8 mouse cellular contexts compared by ENCODE assay signal in genomic region chr7:25711165-25711564, GRCm38 (mm10). TPM values are rescaled to one million over a fixed set of nuclear protein-coding genes. Genes with fewer than 3 reads are reported as not detected.
DNase-seq lines count a peak whose midpoint lies in the region; ATAC-seq lines count a peak whose summit lies in the region.

No protein-coding gene starts in this region.

- H3K36me3 ChIP-seq in heart, embryonic 14.5 days (ENCODE audit: control insufficient read depth, insufficient read depth, low read length): peaks cover 41% of the 10 kb centered on the region
- H3K36me3 ChIP-seq in neural tube, embryonic 13.5 days: peaks cover 43% of the 10 kb centered on the region
- peaks cover 41% of the 10 kb centered on the region for H3K36me3 ChIP-seq in neural tube, embryonic 15.5 days
- peaks cover 44% of the 10 kb centered on the region for H3K36me3 ChIP-seq in hindbrain, embryonic 13.5 days
- peaks cover 13% of the 10 kb centered on the region for H3K36me3 ChIP-seq in splenic B cell, adult 2 months (ENCODE audit: control insufficient read depth, insufficient read depth, low read length, poor library complexity, severe bottlenecking)
- H3K36me3 ChIP-seq in forebrain, embryonic 11.5 days (ENCODE audit: control insufficient read depth, insufficient read depth, low read length): peaks cover 7% of the 10 kb centered on the region

- H3K9me3 ChIP-seq in heart, embryonic 14.5 days (ENCODE audit: control insufficient read depth, low read length): no peaks in the 10 kb centered on the region
- no peaks in the 10 kb centered on the region for H3K9me3 ChIP-seq in neural tube, embryonic 13.5 days
- no peaks in the 10 kb centered on the region for H3K9me3 ChIP-seq in neural tube, embryonic 15.5 days (replicated peaks)
- H3K9me3 ChIP-seq in hindbrain, embryonic 13.5 days: no peaks in the 10 kb centered on the region
- no peaks in the 10 kb centered on the region for H3K9me3 ChIP-seq in forebrain, embryonic 11.5 days (ENCODE audit: control insufficient read depth, low read length)

- no peak overlapping the region for H3K4me3 ChIP-seq in heart, embryonic 14.5 days (ENCODE audit: control insufficient read depth in 1 of 2, insufficient read depth in 1 of 2, low read depth in 1 of 2, low read length in 2 of 2)
- no peak overlapping the region for H3K4me3 ChIP-seq in neural tube, embryonic 13.5 days
- H3K4me3 ChIP-seq in neural tube, embryonic 15.5 days (replicated peaks): no peak overlapping the region
- H3K4me3 ChIP-seq in hindbrain, embryonic 13.5 days: no peak overlapping the region
- H3K4me3 ChIP-seq in forebrain, embryonic 11.5 days (ENCODE audit: low read depth, low read length): no peak overlapping the region

- H3K27ac ChIP-seq in heart, embryonic 14.5 days (replicated peaks in 1 of 2; ENCODE audit: control insufficient read depth in 1 of 2, insufficient read depth in 1 of 2, low read depth in 2 of 2, low read length in 2 of 2): peak overlapping the region; percentile 19 to 76
- 0 out of 2 replicates have a peak overlapping the region, but pooled peaks have one; percentile 14 for H3K27ac ChIP-seq in neural tube, embryonic 13.5 days (replicated peaks)
- no peak overlapping the region for H3K27ac ChIP-seq in neural tube, embryonic 15.5 days (replicated peaks)
- H3K27ac ChIP-seq in hindbrain, embryonic 13.5 days: peak overlapping the region; percentile 30; the same call in 1 of the 2 replicates
- no peak overlapping the region for H3K27ac ChIP-seq in forebrain, embryonic 11.5 days (ENCODE audit: low read depth, low read length)

- ATAC-seq in heart, embryonic 14.5 days (ENCODE audit: insufficient number of reproducible peaks, insufficient read depth, low FRiP score, low read depth): no peak
- no peak for ATAC-seq in neural tube, embryonic 13.5 days (ENCODE audit: low read depth)
- no peak for ATAC-seq in neural tube, embryonic 15.5 days (ENCODE audit: low FRiP score)
- ATAC-seq in hindbrain, embryonic 13.5 days (ENCODE audit: low FRiP score): 0 out of 2 replicates have a peak, but pooled peaks have one; percentile 22
- no peak for ATAC-seq in forebrain, embryonic 11.5 days (replicated peaks; ENCODE audit: low FRiP score)

- no peaks in the 10 kb centered on the region for H3K27me3 ChIP-seq in heart, embryonic 14.5 days (ENCODE audit: control insufficient read depth, insufficient read depth, low read length)
- H3K27me3 ChIP-seq in neural tube, embryonic 13.5 days: no peaks in the 10 kb centered on the region
- no peaks in the 10 kb centered on the region for H3K27me3 ChIP-seq in neural tube, embryonic 15.5 days (replicated peaks)
- peaks cover 2% of the 10 kb centered on the region; the same call in 1 of the 2 replicates for H3K27me3 ChIP-seq in hindbrain, embryonic 13.5 days
- no peaks in the 10 kb centered on the region for H3K27me3 ChIP-seq in splenic B cell, adult 2 months (ENCODE audit: control insufficient read depth, insufficient read depth, low read length, poor library complexity, severe bottlenecking)
- H3K27me3 ChIP-seq in forebrain, embryonic 11.5 days (ENCODE audit: control insufficient read depth, insufficient read depth, low read length): no peaks in the 10 kb centered on the region

- no peak for DNase-seq in heart, postnatal 25 days (ENCODE audit: low spot score)
- DNase-seq in splenic B cell, adult 2 months (ENCODE audit: low read depth, low spot score): peak; percentile 42
- no peak for DNase-seq in Muller cell, postnatal 12 days (ENCODE audit: inconsistent ontology term)
- no peak for DNase-seq in forebrain, embryonic 11.5 days (ENCODE audit: low spot score)

- 46% methylated on average over 5 of the region's 5 CpGs for WGBS in heart, embryonic 14.5 days
- WGBS in neural tube, embryonic 13.5 days: 65% methylated on average over 5 of the region's 5 CpGs
- 69% methylated on average over 5 of the region's 5 CpGs for WGBS in neural tube, embryonic 15.5 days
- 63% methylated on average over 5 of the region's 5 CpGs for WGBS in hindbrain, embryonic 13.5 days
- WGBS in forebrain, embryonic 11.5 days: 67% methylated on average over 5 of the region's 5 CpGs

- intact Hi-C loops in heart, postnatal 25 days (cut with DNase I): no loop called here

- peaks cover 37 to 48% of the 10 kb centered on the region in 2 experiments for H3K4me1 ChIP-seq in heart, embryonic 14.5 days (ENCODE audit: control insufficient read depth in 2 of 2, insufficient read depth in 2 of 2, low read length in 2 of 2)
- peaks cover 32% of the 10 kb centered on the region for H3K4me1 ChIP-seq in neural tube, embryonic 13.5 days (replicated peaks)
- peaks cover 14% of the 10 kb centered on the region for H3K4me1 ChIP-seq in neural tube, embryonic 15.5 days
- peaks cover 28% of the 10 kb centered on the region for H3K4me1 ChIP-seq in hindbrain, embryonic 13.5 days (replicated peaks)
- peaks cover 4% of the 10 kb centered on the region; the same call in 1 of the 2 replicates for H3K4me1 ChIP-seq in forebrain, embryonic 11.5 days (replicated peaks; ENCODE audit: control insufficient read depth, insufficient read depth, low read length)

- H3K9ac ChIP-seq in heart, embryonic 14.5 days (ENCODE audit: low read length): peak overlapping the region; percentile 62; the same call in 1 of the 2 replicates
- 0 out of 2 replicates have a peak overlapping the region, but pooled peaks have one; percentile 48 for H3K9ac ChIP-seq in neural tube, embryonic 13.5 days
- no peak overlapping the region for H3K9ac ChIP-seq in neural tube, embryonic 15.5 days (replicated peaks)
- H3K9ac ChIP-seq in hindbrain, embryonic 13.5 days: no peak overlapping the region; the same call in 1 of the 2 replicates
- no peak overlapping the region for H3K9ac ChIP-seq in forebrain, embryonic 11.5 days (ENCODE audit: low read length)

- H3K4me2 ChIP-seq in heart, embryonic 14.5 days (ENCODE audit: low read length): no peak overlapping the region
- H3K4me2 ChIP-seq in neural tube, embryonic 13.5 days: no peak overlapping the region
- no peak overlapping the region for H3K4me2 ChIP-seq in neural tube, embryonic 15.5 days
- no peak overlapping the region for H3K4me2 ChIP-seq in hindbrain, embryonic 13.5 days
- H3K4me2 ChIP-seq in forebrain, embryonic 11.5 days (ENCODE audit: low read depth, low read length, severe bottlenecking): no peak overlapping the region

RNA-seq across cellular contexts. Expression of gene Ccdc97, which starts 7.7 kb away (rescaled TPM):
- polyA plus RNA-seq in heart, embryonic 14.5 days (2014; fragmentation: Nextera tagmentation; extraction: Ambion mirVana): 23.4 and 24.5 TPM in 2 replicates
- total RNA-seq in heart, postnatal 25 days (2021): 10 to 100 TPM; 50.3 to 52.7 TPM
- 33.0 and 38.2 TPM in 2 replicates for polyA plus RNA-seq in neural tube, embryonic 13.5 days (2015; fragmentation: Nextera tagmentation; extraction: Ambion mirVana)
- polyA plus RNA-seq in neural tube, embryonic 15.5 days (2015; fragmentation: Nextera tagmentation; extraction: Ambion mirVana): 30.2 and 33.2 TPM in 2 replicates
- polyA plus RNA-seq in hindbrain, embryonic 13.5 days (2015; fragmentation: Nextera tagmentation; extraction: Ambion mirVana): 33.1 and 33.8 TPM in 2 replicates
- polyA plus RNA-seq in forebrain, embryonic 11.5 days (2014; fragmentation: Nextera tagmentation; extraction: Ambion mirVana): 37.8 and 41.2 TPM in 2 replicates

RNA-seq across cellular contexts. Expression of gene Tgfb1, which starts 24.4 kb away (rescaled TPM):
- polyA plus RNA-seq in heart, embryonic 14.5 days (2014; fragmentation: Nextera tagmentation; extraction: Ambion mirVana): 3.5 and 4.5 TPM in 2 replicates
- 10 to 100 TPM; 23.8 to 24.5 TPM for total RNA-seq in heart, postnatal 25 days (2021)
- 1.2 and 2.1 TPM in 2 replicates for polyA plus RNA-seq in neural tube, embryonic 13.5 days (2015; fragmentation: Nextera tagmentation; extraction: Ambion mirVana)
- polyA plus RNA-seq in neural tube, embryonic 15.5 days (2015; fragmentation: Nextera tagmentation; extraction: Ambion mirVana): 0.88 and 1.8 TPM in 2 replicates
- 0.85 and 1.2 TPM in 2 replicates for polyA plus RNA-seq in hindbrain, embryonic 13.5 days (2015; fragmentation: Nextera tagmentation; extraction: Ambion mirVana)
- polyA plus RNA-seq in forebrain, embryonic 11.5 days (2014; fragmentation: Nextera tagmentation; extraction: Ambion mirVana): 1.1 and 1.6 TPM in 2 replicates

RNA-seq across cellular contexts. Expression of gene B9d2, which starts 30.6 kb away (rescaled TPM):
- 29.4 and 30.5 TPM in 2 replicates for polyA plus RNA-seq in heart, embryonic 14.5 days (2014; fragmentation: Nextera tagmentation; extraction: Ambion mirVana)
- 10 to 100 TPM in 1 of 2 experiments, 1 to 10 TPM in 1; 8.3 to 10.9 TPM for total RNA-seq in heart, postnatal 25 days (2021)
- polyA plus RNA-seq in neural tube, embryonic 13.5 days (2015; fragmentation: Nextera tagmentation; extraction: Ambion mirVana): 33.6 and 42.6 TPM in 2 replicates
- polyA plus RNA-seq in neural tube, embryonic 15.5 days (2015; fragmentation: Nextera tagmentation; extraction: Ambion mirVana): 42.9 and 46.9 TPM in 2 replicates
- polyA plus RNA-seq in hindbrain, embryonic 13.5 days (2015; fragmentation: Nextera tagmentation; extraction: Ambion mirVana): 40.0 and 41.5 TPM in 2 replicates
- polyA plus RNA-seq in forebrain, embryonic 11.5 days (2014; fragmentation: Nextera tagmentation; extraction: Ambion mirVana): 30.4 and 35.1 TPM in 2 replicates

RNA-seq across cellular contexts. Expression of gene Tmem91, which starts 36.2 kb away (rescaled TPM):
- 1.6 and 2.2 TPM in 2 replicates for polyA plus RNA-seq in heart, embryonic 14.5 days (2014; fragmentation: Nextera tagmentation; extraction: Ambion mirVana)
- not detected for total RNA-seq in heart, postnatal 25 days (2021)
- polyA plus RNA-seq in neural tube, embryonic 13.5 days (2015; fragmentation: Nextera tagmentation; extraction: Ambion mirVana): 13.1 and 14.3 TPM in 2 replicates
- 73.9 and 97.4 TPM in 2 replicates for polyA plus RNA-seq in neural tube, embryonic 15.5 days (2015; fragmentation: Nextera tagmentation; extraction: Ambion mirVana)
- polyA plus RNA-seq in hindbrain, embryonic 13.5 days (2015; fragmentation: Nextera tagmentation; extraction: Ambion mirVana): 15.6 and 16.3 TPM in 2 replicates
- 2.7 and 3.2 TPM in 2 replicates for polyA plus RNA-seq in forebrain, embryonic 11.5 days (2014; fragmentation: Nextera tagmentation; extraction: Ambion mirVana)

RNA-seq across cellular contexts. Expression of gene Hnrnpul1, which starts 43.4 kb away (rescaled TPM):
- polyA plus RNA-seq in heart, embryonic 14.5 days (2014; fragmentation: Nextera tagmentation; extraction: Ambion mirVana): 47.2 and 50.9 TPM in 2 replicates
- 10 to 100 TPM; 77.8 TPM for total RNA-seq in heart, postnatal 25 days (2021)
- 45.1 and 51.1 TPM in 2 replicates for polyA plus RNA-seq in neural tube, embryonic 13.5 days (2015; fragmentation: Nextera tagmentation; extraction: Ambion mirVana)
- 37.3 and 43.9 TPM in 2 replicates for polyA plus RNA-seq in neural tube, embryonic 15.5 days (2015; fragmentation: Nextera tagmentation; extraction: Ambion mirVana)
- 49.9 and 50.7 TPM in 2 replicates for polyA plus RNA-seq in hindbrain, embryonic 13.5 days (2015; fragmentation: Nextera tagmentation; extraction: Ambion mirVana)
- polyA plus RNA-seq in forebrain, embryonic 11.5 days (2014; fragmentation: Nextera tagmentation; extraction: Ambion mirVana): 83.8 and 87.5 TPM in 2 replicates

Comparison
In these comparisons a context has a peak if more than half of its experiments do, and no peak if none do; other contexts are left out.
1. H3K27ac ChIP-seq: peak in heart, embryonic 14.5 days (2 of 2), neural tube, embryonic 13.5 days (single experiment) and hindbrain, embryonic 13.5 days (single experiment); none in neural tube, embryonic 15.5 days (single experiment) and forebrain, embryonic 11.5 days (single experiment).
2. H3K9ac ChIP-seq: peak in heart, embryonic 14.5 days (single experiment) and neural tube, embryonic 13.5 days (single experiment); none in neural tube, embryonic 15.5 days (single experiment), hindbrain, embryonic 13.5 days (single experiment) and forebrain, embryonic 11.5 days (single experiment).